Mouse (Mus musculus): ENCODE data around the gene D430041D05Rik. TPM values are rescaled to one million over a fixed set of nuclear protein-coding genes. Genes with fewer than 3 reads are reported as not detected.

Gene D430041D05Rik
- total and polyA plus RNA-seq, 2 experiments from 2014 or later = 7.6 to 45.8 TPM

- DNase-seq (ENCODE audit: low spot score) (peak; percentile 82), ATAC-seq (peak; percentile 81)
- Histone ChIP-seq H3K4me2 (ENCODE audit: low read depth, low read length) (no peak overlapping the region), H3K36me3 (ENCODE audit: insufficient read depth, low read length) (no peaks in the 10 kb centered on the region), H3K4me1 (ENCODE audit: insufficient read depth, low read length) (no peaks in the 10 kb centered on the region), H3K9ac (replicated peaks; ENCODE audit: low read length) (no peak overlapping the region), H3K4me3 (ENCODE audit: low read length) (no peak overlapping the region), H3K27me3 (ENCODE audit: insufficient read depth, low read length) (no peaks in the 10 kb centered on the region), H3K27ac (no peak overlapping the region), H3K9me3 (ENCODE audit: low read length) (no peaks in the 10 kb centered on the region)
- TF ChIP-seq CTCF (IDR thresholded peaks at IDR 0.05; ENCODE audit: low read depth) = peak; percentile 81
- WGBS = 8% methylated on average over 1 of the region's 1 CpGs
Observed at GRCm38 (mm10) chr2:104422230-104422629, 11.4 kb upstream of the D430041D05Rik start.

GRCm38 (mm10) chr2:104420805-104421204 is 10.0 kb upstream of the D430041D05Rik start:
- 87% methylated on average over 4 of the region's 4 CpGs for WGBS

GRCm38 (mm10) chr2:104419999-104420398 is 9.2 kb upstream of the D430041D05Rik start:
- ATAC-seq (no peak), DNase-seq (ENCODE audit: low spot score) (no peak)
- H3K27ac ChIP-seq = no peak overlapping the region
- no peak overlapping the region for H3K4me3 ChIP-seq (ENCODE audit: low read length)
- no peaks in the 10 kb centered on the region for H3K9me3 ChIP-seq (ENCODE audit: low read length)
- H3K27me3 ChIP-seq (ENCODE audit: insufficient read depth, low read length) = no peaks in the 10 kb centered on the region
- no peaks in the 10 kb centered on the region for H3K4me1 ChIP-seq (ENCODE audit: insufficient read depth, low read length)
- H3K36me3 ChIP-seq (ENCODE audit: insufficient read depth, low read length) = no peaks in the 10 kb centered on the region
- no peak overlapping the region for H3K9ac ChIP-seq (replicated peaks; ENCODE audit: low read length)
- H3K4me2 ChIP-seq (ENCODE audit: low read depth, low read length) = no peak overlapping the region
- no peak for TF ChIP-seq CTCF (IDR thresholded peaks at IDR 0.05; ENCODE audit: low read depth)
- WGBS = 81% methylated on average over 1 of the region's 1 CpGs

More at GRCm38 (mm10) chr2:104420805-104421204, 10.0 kb upstream of the D430041D05Rik start:
- no peaks in the 10 kb centered on the region for H3K36me3 ChIP-seq (ENCODE audit: insufficient read depth, low read length)
- no peak overlapping the region for H3K27ac ChIP-seq
- no peak for TF ChIP-seq CTCF (IDR thresholded peaks at IDR 0.05; ENCODE audit: low read depth)
- no peak overlapping the region for H3K4me2 ChIP-seq (ENCODE audit: low read depth, low read length)
- DNase-seq (ENCODE audit: low spot score) = no peak
- no peak overlapping the region for H3K4me3 ChIP-seq (ENCODE audit: low read length)
- no peaks in the 10 kb centered on the region for H3K27me3 ChIP-seq (ENCODE audit: insufficient read depth, low read length)
- no peaks in the 10 kb centered on the region for H3K9me3 ChIP-seq (ENCODE audit: low read length)
- no peak for ATAC-seq
- H3K4me1 ChIP-seq (ENCODE audit: insufficient read depth, low read length) = no peaks in the 10 kb centered on the region
- no peak overlapping the region for H3K9ac ChIP-seq (replicated peaks; ENCODE audit: low read length)

GRCm38 (mm10) chr2:104419411-104419810 is 8.6 kb upstream of the D430041D05Rik start:
- Histone ChIP-seq H3K36me3 (ENCODE audit: insufficient read depth, low read length) (no peaks in the 10 kb centered on the region), H3K9me3 (ENCODE audit: low read length) (no peaks in the 10 kb centered on the region), H3K27me3 (ENCODE audit: insufficient read depth, low read length) (no peaks in the 10 kb centered on the region), H3K4me2 (ENCODE audit: low read depth, low read length) (no peak overlapping the region), H3K4me1 (ENCODE audit: insufficient read depth, low read length) (no peaks in the 10 kb centered on the region), H3K9ac (replicated peaks; ENCODE audit: low read length) (no peak overlapping the region), H3K27ac (no peak overlapping the region), H3K4me3 (ENCODE audit: low read length) (no peak overlapping the region)
- no peak for ATAC-seq
- no peak for DNase-seq (ENCODE audit: low spot score)
- 80% methylated on average over 2 of the region's 2 CpGs for WGBS
- no peak for TF ChIP-seq CTCF (IDR thresholded peaks at IDR 0.05; ENCODE audit: low read depth)

- 76% methylated on average over 3 of the region's 3 CpGs for WGBS
Observed at GRCm38 (mm10) chr2:104413011-104413410, 2.2 kb upstream of the D430041D05Rik start.

GRCm38 (mm10) chr2:104412496-104412895 is 1.7 kb upstream of the D430041D05Rik start:
- Histone ChIP-seq H3K27me3 (ENCODE audit: insufficient read depth, low read length) (no peaks in the 10 kb centered on the region), H3K9ac (replicated peaks; ENCODE audit: low read length) (no peak overlapping the region), H3K36me3 (ENCODE audit: insufficient read depth, low read length) (no peaks in the 10 kb centered on the region), H3K4me3 (ENCODE audit: low read length) (no peak overlapping the region), H3K4me1 (ENCODE audit: insufficient read depth, low read length) (peaks cover 9% of the 10 kb centered on the region; the same call in 1 of the 2 replicates), H3K27ac (no peak overlapping the region), H3K9me3 (ENCODE audit: low read length) (no peaks in the 10 kb centered on the region), H3K4me2 (ENCODE audit: low read depth, low read length) (no peak overlapping the region)
- no peak for TF ChIP-seq CTCF (IDR thresholded peaks at IDR 0.05; ENCODE audit: low read depth)
- WGBS = 34% methylated on average over 4 of the region's 4 CpGs
- no peak for DNase-seq (ENCODE audit: low spot score)
- ATAC-seq = no peak

More at GRCm38 (mm10) chr2:104413011-104413410, 2.2 kb upstream of the D430041D05Rik start:
- no peak for ATAC-seq
- no peaks in the 10 kb centered on the region for H3K36me3 ChIP-seq (ENCODE audit: insufficient read depth, low read length)
- no peak for TF ChIP-seq CTCF (IDR thresholded peaks at IDR 0.05; ENCODE audit: low read depth)
- H3K4me2 ChIP-seq (ENCODE audit: low read depth, low read length) = no peak overlapping the region
- no peaks in the 10 kb centered on the region for H3K27me3 ChIP-seq (ENCODE audit: insufficient read depth, low read length)
- H3K9ac ChIP-seq (replicated peaks; ENCODE audit: low read length) = no peak overlapping the region
- no peak overlapping the region for H3K27ac ChIP-seq
- peaks cover 6% of the 10 kb centered on the region; the same call in 1 of the 2 replicates for H3K4me1 ChIP-seq (ENCODE audit: insufficient read depth, low read length)
- DNase-seq (ENCODE audit: low spot score) = no peak
- no peak overlapping the region for H3K4me3 ChIP-seq (ENCODE audit: low read length)
- no peaks in the 10 kb centered on the region for H3K9me3 ChIP-seq (ENCODE audit: low read length)

- no peak for TF ChIP-seq CTCF (IDR thresholded peaks at IDR 0.05; ENCODE audit: low read depth)
- DNase-seq (ENCODE audit: low spot score) (no peak), ATAC-seq (no peak)
- Histone ChIP-seq H3K4me2 (ENCODE audit: low read depth, low read length) (no peak overlapping the region), H3K27me3 (ENCODE audit: insufficient read depth, low read length) (no peaks in the 10 kb centered on the region), H3K9ac (replicated peaks; ENCODE audit: low read length) (no peak overlapping the region), H3K27ac (no peak overlapping the region), H3K4me1 (ENCODE audit: insufficient read depth, low read length) (peaks cover 9% of the 10 kb centered on the region; the same call in 1 of the 2 replicates), H3K4me3 (ENCODE audit: low read length) (no peak overlapping the region), H3K36me3 (ENCODE audit: insufficient read depth, low read length) (no peaks in the 10 kb centered on the region), H3K9me3 (ENCODE audit: low read length) (no peaks in the 10 kb centered on the region)
- 90% methylated on average over 7 of the region's 7 CpGs for WGBS
Observed at GRCm38 (mm10) chr2:104411806-104412205, 993 bp upstream of the D430041D05Rik start.

Data from hindbrain, postnatal 0 days (tissue).